Mouse (Mus musculus) CH12.LX (cell line): Measurements from ENCODE around the gene Mea1. TPM values are rescaled to one million over a fixed set of nuclear protein-coding genes. Genes with fewer than 3 reads are reported as not detected.

Experiments
- DNase-seq: peaks from one replicate; pipeline ENCODE4 v3.0.0-alpha.2; 2013; ENCODE audit errors: extremely low read depth
- H3K27ac ChIP-seq: 2 replicates; pipeline ENCODE4 v1.5.1; 2012; ENCODE audit warnings: low read depth, mild to moderate bottlenecking, control low read depth, moderate library complexity; ENCODE audit not compliant: insufficient read depth
- H3K27me3 ChIP-seq: replicated peaks from 2 replicates; pipeline ENCODE3; 2012; ENCODE audit warnings: inconsistent platforms
- H3K36me3 ChIP-seq, 2 experiments: replicated peaks in 1 of 2; 2 replicates each; pipeline versions ENCODE3 to v1.6.1; 2012; ENCODE audit warnings: inconsistent platforms in 1 of 2, low read length in 1 of 2, mild to moderate bottlenecking in 1 of 2, mixed read lengths in 1 of 2, moderate library complexity in 1 of 2; ENCODE audit not compliant: control insufficient read depth in 1 of 2, insufficient read depth in 1 of 2
- H3K4me1 ChIP-seq, 2 experiments: 2 replicates each; pipeline ENCODE4 v1.6.1; 2012; ENCODE audit warnings: inconsistent platforms in 1 of 2, moderate library complexity in 1 of 2; ENCODE audit not compliant: insufficient read depth in 2 of 2, control insufficient read depth in 1 of 2
- H3K4me2 ChIP-seq: 2 replicates; pipeline ENCODE4 v1.6.1; 2012; ENCODE audit warnings: low read depth, mild to moderate bottlenecking, control low read depth; ENCODE audit not compliant: poor library complexity, insufficient read depth, severe bottlenecking
- H3K4me3 ChIP-seq, 3 experiments: fragments of 150-350 bp in 1 of 3; sonication (generic) in 1 of 3; replicated peaks in 1 of 3; 2 replicates each; pipeline versions ENCODE3 to v1.5.1; 2011 to 2012; ENCODE audit warnings: low read depth in 2 of 3, low read length in 2 of 3, mild to moderate bottlenecking in 2 of 3, moderate library complexity in 2 of 3, control low read depth in 1 of 3, improper control_type of control experiment in 1 of 3, inconsistent platforms in 1 of 3, mixed read lengths in 1 of 3; ENCODE audit not compliant: poor library complexity in 1 of 3
- H3K79me2 ChIP-seq: replicated peaks from 2 replicates; pipeline ENCODE4 v1.6.1; 2012; ENCODE audit warnings: mild to moderate bottlenecking, moderate library complexity; ENCODE audit not compliant: control insufficient read depth, poor library complexity, insufficient read depth, severe bottlenecking; ENCODE audit errors: extremely low read depth
- H3K9ac ChIP-seq: 2 replicates; pipeline ENCODE4 v1.6.1; 2012; ENCODE audit warnings: low read depth, mild to moderate bottlenecking, control low read depth, moderate library complexity; ENCODE audit not compliant: insufficient read depth
- H3K9me3 ChIP-seq: replicated peaks from 2 replicates; pipeline ENCODE3; 2012; ENCODE audit warnings: low read length, inconsistent platforms, mixed read lengths
- CHD1 ChIP-seq: IDR thresholded peaks from 2 replicates; pipeline ENCODE4 v1.6.1; 2012; ENCODE audit warnings: low read depth, low read length, improper control_type of control experiment, inconsistent platforms
- CHD2 ChIP-seq: IDR thresholded peaks from 2 replicates; pipeline ENCODE4 v1.6.1; 2011; ENCODE audit warnings: low read length, improper control_type of control experiment
- CTCF ChIP-seq, 2 experiments: IDR thresholded peaks in 1 of 2; conservative IDR thresholded peaks in 1 of 2; 2 replicates each; pipeline ENCODE4 v1.5.1; 2011 to 2012; ENCODE audit warnings: low read depth in 2 of 2, low read length in 2 of 2, improper control_type of control experiment in 1 of 2, inconsistent platforms in 1 of 2, mild to moderate bottlenecking in 1 of 2, moderate library complexity in 1 of 2
- ELF1 ChIP-seq: IDR thresholded peaks from 2 replicates; pipeline ENCODE4 v1.6.1; 2014; ENCODE audit warnings: low read depth, mild to moderate bottlenecking, inconsistent platforms, low read length, improper control_type of control experiment
- EP300 ChIP-seq: IDR thresholded peaks from 2 replicates; pipeline ENCODE4 v1.6.1; 2011; ENCODE audit warnings: low read length, improper control_type of control experiment
- IRF4 ChIP-seq: IDR thresholded peaks from 2 replicates; pipeline ENCODE4 v1.6.1; 2014; ENCODE audit warnings: low read depth, mild to moderate bottlenecking, inconsistent platforms, low read length, improper control_type of control experiment
- JUN ChIP-seq: IDR thresholded peaks from 2 replicates; pipeline ENCODE4 v1.6.1; 2011; ENCODE audit warnings: low read depth, mild to moderate bottlenecking, low read length, improper control_type of control experiment, moderate library complexity; ENCODE audit not compliant: insufficient read depth
- KAT2A ChIP-seq: IDR thresholded peaks from 2 replicates; pipeline ENCODE4 v1.6.1; 2012; ENCODE audit warnings: low read length, improper control_type of control experiment, inconsistent platforms; ENCODE audit not compliant: insufficient replicate concordance
- MAX ChIP-seq: IDR thresholded peaks from 2 replicates; pipeline ENCODE4 v1.6.1; 2011; ENCODE audit warnings: low read length, improper control_type of control experiment
- MEF2A ChIP-seq: IDR thresholded peaks from 2 replicates; pipeline ENCODE4 v1.6.1; 2014; ENCODE audit warnings: low read depth, mild to moderate bottlenecking, inconsistent platforms, low read length, improper control_type of control experiment, borderline replicate concordance
- MXI1 ChIP-seq: IDR thresholded peaks from 2 replicates; pipeline ENCODE4 v1.6.1; 2011; ENCODE audit warnings: mild to moderate bottlenecking, low read depth, low read length, improper control_type of control experiment
- MYC ChIP-seq: IDR thresholded peaks from 2 replicates; pipeline ENCODE4 v1.6.1; 2011; ENCODE audit warnings: low read depth, mild to moderate bottlenecking, improper control_type of control experiment, low read length
- NELFE ChIP-seq: IDR thresholded peaks from 2 replicates; pipeline ENCODE4 v1.6.1; 2011; ENCODE audit warnings: low read depth, low read length, improper control_type of control experiment
- NRF1 ChIP-seq: IDR thresholded peaks from 2 replicates; pipeline ENCODE4 v1.6.1; 2014; ENCODE audit warnings: low read depth, mild to moderate bottlenecking, inconsistent platforms, low read length, improper control_type of control experiment, moderate library complexity
- POLR2A ChIP-seq: IDR thresholded peaks from 2 replicates; pipeline ENCODE4 v1.6.1; 2011; ENCODE audit warnings: low read depth, mild to moderate bottlenecking, improper control_type of control experiment, low read length
- POLR2AphosphoS2 ChIP-seq: IDR thresholded peaks from 2 replicates; pipeline ENCODE4 v1.6.1; 2011; ENCODE audit warnings: low read depth, low read length, improper control_type of control experiment
- RCOR1 ChIP-seq: conservative IDR thresholded peaks from 2 replicates; pipeline ENCODE4 v1.6.1; 2012; ENCODE audit warnings: low read depth, mild to moderate bottlenecking, inconsistent platforms, low read length, improper control_type of control experiment
- TBP ChIP-seq: conservative IDR thresholded peaks from 2 replicates; pipeline ENCODE4 v1.6.1; 2011; ENCODE audit warnings: low read depth, low read length, improper control_type of control experiment
- USF1 ChIP-seq: IDR thresholded peaks from 2 replicates; pipeline ENCODE4 v1.6.1; 2014; ENCODE audit warnings: low read depth, mild to moderate bottlenecking, inconsistent platforms, low read length, improper control_type of control experiment
- USF2 ChIP-seq: conservative IDR thresholded peaks from 2 replicates; pipeline ENCODE4 v1.6.1; 2011; ENCODE audit warnings: low read depth, low read length, improper control_type of control experiment
- ZKSCAN1 ChIP-seq: IDR thresholded peaks from 2 replicates; pipeline ENCODE4 v1.6.1; 2012; ENCODE audit warnings: low read depth, inconsistent platforms, low read length, improper control_type of control experiment, borderline replicate concordance
- ZMIZ1 ChIP-seq: IDR thresholded peaks from 2 replicates; pipeline ENCODE4 v1.6.1; 2012; ENCODE audit warnings: low read depth, mild to moderate bottlenecking, inconsistent platforms, low read length, improper control_type of control experiment
- ZNF384 ChIP-seq: IDR thresholded peaks from 2 replicates; pipeline ENCODE4 v1.6.1; 2012; ENCODE audit warnings: low read depth, low read length, improper control_type of control experiment, inconsistent platforms
- dilution Hi-C: fragments of 300-500 bp; cut with MboI; formaldehyde crosslinking; loops from 2 replicates; pipeline ENCODE4 v1.14.3; 2020; ENCODE audit warnings: low sequenced_read_pairs; ENCODE audit not compliant: extremely low pct_unique_long_range_greater_than_20kb, extremely low pct_ligation_motif_present
- in situ Hi-C: fragments of 300-500 bp; cut with MboI; formaldehyde crosslinking; loops from 3 replicates; pipeline ENCODE4 v1.14.3; 2019; ENCODE audit warnings: low sequenced_read_pairs, low pct_ligation_motif_present, low pct_unique_long_range_greater_than_20kb, mixed read lengths
- polyA plus RNA-seq: library from polyadenylated mRNA; unstranded; fragments of >175 nt; gene quantifications from 2 replicates; pipeline ENCODE4 v1.2.1, GENCODE M21; 2012; ENCODE audit warnings: low read depth; ENCODE audit not compliant: insufficient read length
- total RNA-seq, 2 experiments: library from RNA; depleted of rRNA; stranded (reverse); fragments of 300-350 nt in 1 of 2; fragments of >200 nt in 1 of 2; gene quantifications; 2 replicates each; pipeline ENCODE4 v1.2.3; 2012 to 2014

Mea1 gene
- total and polyA plus RNA-seq, 3 experiments = 68.3 to 106 (median 86.1) TPM

GRCm38 (mm10) chr17:46703971-46704886, 25.6 kb downstream of the Mea1 start:
- peaks cover 5 to 32% of the 10 kb centered on the region in 2 experiments for H3K36me3 ChIP-seq
- H3K4me3 ChIP-seq = peak overlapping the region; percentile 80 to 85 (median 82)
- TF ChIP-seq JUN (no peak), USF2 (no peak), EP300 (no peak), CHD2 (no peak), MXI1 (no peak), MEF2A (no peak), CTCF (conservative IDR thresholded peaks at IDR 0.05 in 1 of 2, IDR thresholded peaks at IDR 0.05 in 1 of 2; ENCODE audit: low read depth in 2 of 2, low read length in 2 of 2) (no peak), RCOR1 (no peak), CHD1 (no peak), KAT2A (no peak), NELFE (no peak)
- TF ChIP-seq, all 38 proteins: peak for 0
- no peaks in the 10 kb centered on the region for H3K27me3 ChIP-seq
- in situ Hi-C loops = no loop called here
- dilution Hi-C loops = no loop called here
- 0 out of 2 replicates have a peak overlapping the region, but pooled peaks have one; percentile 6 for H3K27ac ChIP-seq
- peaks cover 5% of the 10 kb centered on the region for H3K9me3 ChIP-seq
- H3K79me2 ChIP-seq = peaks cover 12% of the 10 kb centered on the region
- H3K9ac ChIP-seq = peak overlapping the region; percentile 93
- peak overlapping the region; percentile 59 for H3K4me2 ChIP-seq
- peaks cover 11 to 31% of the 10 kb centered on the region in 2 experiments for H3K4me1 ChIP-seq
- no peak for DNase-seq

GRCm38 (mm10) chr17:46704887-46705835, 26.6 kb downstream of the Mea1 start, which contains the start of gene Ppp2r5d:
Gene Ppp2r5d, minus strand, starts transcription at chr17:46705111.
- TF ChIP-seq POLR2A (peak; percentile 93), MYC (0 out of 2 replicates have a peak, but pooled peaks have one; percentile 64), USF2 (no peak), USF1 (no peak), MEF2A (peak; percentile 39; the same call in 1 of the 2 replicates), MXI1 (peak; percentile 68), IRF4 (peak; percentile 8; the same call in 1 of the 2 replicates), NRF1 (peak; percentile 68), ZMIZ1 (peak; percentile 75), MAX (peak; percentile 56; the same call in 1 of the 2 replicates), ZNF384 (no peak), TBP (peak; percentile 89; the same call in 1 of the 2 replicates), ZKSCAN1 (no peak), NELFE (peak; percentile 94), POLR2AphosphoS2 (peak; percentile 85; the same call in 1 of the 2 replicates), CHD2 (peak; percentile 65; the same call in 1 of the 2 replicates), ELF1 (peak; percentile 54)
- TF ChIP-seq, all 38 proteins: peak for 13
- dilution Hi-C loops = no loop called here
- Histone ChIP-seq H3K9ac (peak within 1 kb of the TSS; percentile 93), H3K9me3 (peaks cover 5% of the 10 kb centered on the region), H3K4me2 (peak within 1 kb of the TSS; percentile 87), H3K4me1 (peaks cover 11 to 31% of the 10 kb centered on the region in 2 experiments), H3K36me3 (peaks cover 0 to 23% of the 10 kb centered on the region in 2 experiments), H3K4me3 (peak within 1 kb of the TSS; percentile 80 to 85 (median 82)), H3K79me2 (peaks cover 12% of the 10 kb centered on the region), H3K27ac (0 out of 2 replicates have a peak within 1 kb of the TSS, but pooled peaks have one; percentile 6), H3K27me3 (no peaks in the 10 kb centered on the region)
- peak; percentile 99 for DNase-seq
- in situ Hi-C loops = no loop called here
